Mouse (Mus musculus) right cerebral cortex, postnatal 36 days (tissue): ENCODE results near the gene Stub1.

Experiments
- DNase-seq, 2 experiments: peaks; one replicate each; pipeline ENCODE4 v3.0.0; 2022; ENCODE audit warnings: low spot score in 2 of 2, mixed read lengths in 1 of 2

The Stub1 gene

GRCm38 (mm10) chr17:25868601-25869191 lies 35.5 kb upstream of the Stub1 start, which contains the start of gene Mcrip2:
Mcrip2 (minus strand) TSS chr17:25868764.
- peak; percentile 60 to 75 for DNase-seq

GRCm38 (mm10) chr17:25867836-25868600 lies 34.8 kb upstream of the Stub1 start:
- DNase-seq: no peak

GRCm38 (mm10) chr17:25867509-25867835 lies 34.3 kb upstream of the Stub1 start:
- no peak for DNase-seq

- no peak for DNase-seq
Observed at GRCm38 (mm10) chr17:25866172-25866571, 33.0 kb upstream of the Stub1 start.

GRCm38 (mm10) chr17:25865288-25865687 lies 32.1 kb upstream of the Stub1 start:
- no peak for DNase-seq

- DNase-seq: no peak
Observed at GRCm38 (mm10) chr17:25864311-25864710, 31.1 kb upstream of the Stub1 start.

GRCm38 (mm10) chr17:25863681-25864080 lies 30.5 kb upstream of the Stub1 start:
- no peak for DNase-seq

- DNase-seq: no peak
Observed at GRCm38 (mm10) chr17:25861704-25862612, 28.8 kb upstream of the Stub1 start.

- peak; percentile 94 to 95 for DNase-seq
Observed at GRCm38 (mm10) chr17:25860832-25861703, 27.9 kb upstream of the Stub1 start, which contains the start of gene Wdr90. Wdr90 (minus strand) TSS chr17:25861501.

- DNase-seq: no peak
Observed at GRCm38 (mm10) chr17:25860229-25860628, 27.0 kb upstream of the Stub1 start.

GRCm38 (mm10) chr17:25844396-25844901 lies 11.2 kb upstream of the Stub1 start, which contains the start of gene Rhot2:
Rhot2 (minus strand) TSS chr17:25844851.
- peak; percentile 93 to 94 for DNase-seq

GRCm38 (mm10) chr17:25843636-25844395 lies 10.6 kb upstream of the Stub1 start:
- DNase-seq: no peak

GRCm38 (mm10) chr17:25843122-25843521 lies 9.9 kb upstream of the Stub1 start:
- no peak for DNase-seq

GRCm38 (mm10) chr17:25842509-25842908 lies 9.3 kb upstream of the Stub1 start:
- DNase-seq: no peak

GRCm38 (mm10) chr17:25841117-25841880 lies 8.1 kb upstream of the Stub1 start, which contains the start of gene Gm20683:
Gm20683 (minus strand) TSS chr17:25841763.
- no peak for DNase-seq

GRCm38 (mm10) chr17:25840519-25840918 lies 7.3 kb upstream of the Stub1 start:
- no peak for DNase-seq

- DNase-seq: no peak
Observed at GRCm38 (mm10) chr17:25839455-25840235, 6.4 kb upstream of the Stub1 start.

GRCm38 (mm10) chr17:25838904-25839303 lies 5.7 kb upstream of the Stub1 start:
- DNase-seq: no peak

- DNase-seq: no peak
Observed at GRCm38 (mm10) chr17:25837533-25837932, 4.3 kb upstream of the Stub1 start.
